Mouse (Mus musculus): ENCODE measurements around the gene Tsg101. TPM values are rescaled to one million over a fixed set of nuclear protein-coding genes. Genes with fewer than 3 reads are reported as not detected.

The Tsg101 gene
- polyA plus RNA-seq, 1 experiment from 2014 or later, result 259 TPM

GRCm38 (mm10) chr7:46857436-46857835 is 62.3 kb downstream of the Tsg101 start:
- no peak for DNase-seq (ENCODE audit: extremely low spot score, low spot score)
- 81% methylated on average over 9 of the region's 9 CpGs for WGBS
- H3K9me3 ChIP-seq, result no peaks in the 10 kb centered on the region
- H3K27ac ChIP-seq, result no peak overlapping the region
- H3K27me3 ChIP-seq (ENCODE audit: poor library complexity, severe bottlenecking), result no peaks in the 10 kb centered on the region
- H3K4me3 ChIP-seq, result no peak overlapping the region
- peaks cover 43% of the 10 kb centered on the region for H3K36me3 ChIP-seq (replicated peaks)
- H3K4me1 ChIP-seq, result no peaks in the 10 kb centered on the region

GRCm38 (mm10) chr7:46855866-46856560 is 63.8 kb downstream of the Tsg101 start:
- Histone ChIP-seq H3K4me3 (no peak overlapping the region), H3K4me1 (no peaks in the 10 kb centered on the region), H3K9me3 (no peaks in the 10 kb centered on the region), H3K36me3 (replicated peaks) (peaks cover 57% of the 10 kb centered on the region), H3K27me3 (ENCODE audit: poor library complexity, severe bottlenecking) (no peaks in the 10 kb centered on the region), H3K27ac (no peak overlapping the region)
- no peak for DNase-seq (ENCODE audit: extremely low spot score, low spot score)
- WGBS, result 75% methylated on average over 7 of the region's 7 CpGs

- Histone ChIP-seq H3K9me3 (no peaks in the 10 kb centered on the region), H3K27ac (no peak overlapping the region), H3K27me3 (ENCODE audit: poor library complexity, severe bottlenecking) (no peaks in the 10 kb centered on the region), H3K4me3 (no peak overlapping the region), H3K36me3 (replicated peaks) (peaks cover 84% of the 10 kb centered on the region), H3K4me1 (peaks cover 11% of the 10 kb centered on the region; the same call in 1 of the 2 replicates)
- DNase-seq (ENCODE audit: extremely low spot score, low spot score), result no peak
- WGBS, result 87% methylated on average over 9 of the region's 9 CpGs
Measured at GRCm38 (mm10) chr7:46853365-46853764, 66.4 kb downstream of the Tsg101 start.

GRCm38 (mm10) chr7:46852666-46853065 is 67.1 kb downstream of the Tsg101 start:
- 91% methylated on average over 1 of the region's 1 CpGs for WGBS
- Histone ChIP-seq H3K27ac (no peak overlapping the region), H3K36me3 (replicated peaks) (peaks cover 91% of the 10 kb centered on the region)

GRCm38 (mm10) chr7:46851026-46851425 is 68.7 kb downstream of the Tsg101 start:
- Histone ChIP-seq H3K36me3 (replicated peaks) (peaks cover 93% of the 10 kb centered on the region), H3K4me1 (peaks cover 28% of the 10 kb centered on the region), H3K27me3 (ENCODE audit: poor library complexity, severe bottlenecking) (no peaks in the 10 kb centered on the region), H3K4me3 (no peak overlapping the region), H3K9me3 (no peaks in the 10 kb centered on the region), H3K27ac (no peak overlapping the region)
- no peak for DNase-seq (ENCODE audit: extremely low spot score, low spot score)
- WGBS, result 77% methylated on average over 7 of the region's 7 CpGs

More at GRCm38 (mm10) chr7:46852666-46853065, 67.1 kb downstream of the Tsg101 start:
- Histone ChIP-seq H3K4me1 (peaks cover 18% of the 10 kb centered on the region), H3K27me3 (ENCODE audit: poor library complexity, severe bottlenecking) (no peaks in the 10 kb centered on the region), H3K9me3 (no peaks in the 10 kb centered on the region), H3K4me3 (no peak overlapping the region)
- DNase-seq (ENCODE audit: extremely low spot score, low spot score), result no peak

- no peaks in the 10 kb centered on the region for H3K9me3 ChIP-seq
- H3K27me3 ChIP-seq (ENCODE audit: poor library complexity, severe bottlenecking), result no peaks in the 10 kb centered on the region
- H3K4me3 ChIP-seq, result no peak overlapping the region
- peaks cover 41% of the 10 kb centered on the region for H3K4me1 ChIP-seq
- no peak for DNase-seq (ENCODE audit: extremely low spot score, low spot score)
- H3K27ac ChIP-seq, result no peak overlapping the region
- WGBS, result 81% methylated on average over 5 of the region's 5 CpGs
- H3K36me3 ChIP-seq (replicated peaks), result peaks cover 76% of the 10 kb centered on the region
Measured at GRCm38 (mm10) chr7:46849287-46849686, 70.5 kb downstream of the Tsg101 start.

- peaks cover 52% of the 10 kb centered on the region for H3K4me1 ChIP-seq
- peak overlapping the region; percentile 99 for H3K27ac ChIP-seq
- H3K4me3 ChIP-seq, result peak overlapping the region; percentile 79
- peak; percentile 78 for DNase-seq (ENCODE audit: extremely low spot score, low spot score)
- 1% methylated on average over 28 of the region's 28 CpGs for WGBS
- peaks cover 16% of the 10 kb centered on the region for H3K27me3 ChIP-seq (ENCODE audit: poor library complexity, severe bottlenecking)
- peaks cover 50% of the 10 kb centered on the region for H3K36me3 ChIP-seq (replicated peaks)
- no peaks in the 10 kb centered on the region for H3K9me3 ChIP-seq
Measured at GRCm38 (mm10) chr7:46846486-46847244, 73.1 kb downstream of the Tsg101 start.

GRCm38 (mm10) chr7:46845978-46846485 is 73.7 kb downstream of the Tsg101 start:
- no peak for DNase-seq (ENCODE audit: extremely low spot score, low spot score)
- peak overlapping the region; percentile 79 for H3K4me3 ChIP-seq
- WGBS, result under 1% methylated on average over 36 of the region's 36 CpGs

GRCm38 (mm10) chr7:46845211-46845977 is 74.4 kb downstream of the Tsg101 start:
- DNase-seq (ENCODE audit: extremely low spot score, low spot score), result peak; percentile 94
- H3K9me3 ChIP-seq, result no peaks in the 10 kb centered on the region
- H3K27me3 ChIP-seq (ENCODE audit: poor library complexity, severe bottlenecking), result peaks cover 29% of the 10 kb centered on the region
- peak overlapping the region; percentile 79 for H3K4me3 ChIP-seq
- peaks cover 58% of the 10 kb centered on the region for H3K4me1 ChIP-seq
- under 1% methylated on average over 51 of the region's 51 CpGs for WGBS
- peak overlapping the region; percentile 99 for H3K27ac ChIP-seq
- H3K36me3 ChIP-seq (replicated peaks), result peaks cover 37% of the 10 kb centered on the region

More at GRCm38 (mm10) chr7:46845978-46846485, 73.7 kb downstream of the Tsg101 start:
- Histone ChIP-seq H3K4me1 (peaks cover 58% of the 10 kb centered on the region), H3K36me3 (replicated peaks) (peaks cover 43% of the 10 kb centered on the region), H3K27ac (peak overlapping the region; percentile 99), H3K27me3 (ENCODE audit: poor library complexity, severe bottlenecking) (peaks cover 22% of the 10 kb centered on the region), H3K9me3 (no peaks in the 10 kb centered on the region)

- 89% methylated on average over 4 of the region's 4 CpGs for WGBS
- no peak for DNase-seq (ENCODE audit: extremely low spot score, low spot score)
- Histone ChIP-seq H3K4me3 (no peak overlapping the region), H3K9me3 (no peaks in the 10 kb centered on the region), H3K27ac (peak overlapping the region; percentile 13; the same call in 1 of the 2 replicates), H3K4me1 (peaks cover 61% of the 10 kb centered on the region), H3K36me3 (replicated peaks) (peaks cover 19% of the 10 kb centered on the region), H3K27me3 (ENCODE audit: poor library complexity, severe bottlenecking) (peaks cover 41% of the 10 kb centered on the region)
Measured at GRCm38 (mm10) chr7:46843576-46843975, 76.2 kb downstream of the Tsg101 start.

- no peaks in the 10 kb centered on the region for H3K9me3 ChIP-seq
- no peak overlapping the region for H3K27ac ChIP-seq
- peaks cover 41% of the 10 kb centered on the region for H3K27me3 ChIP-seq (ENCODE audit: poor library complexity, severe bottlenecking)
- H3K36me3 ChIP-seq (replicated peaks), result peaks cover 6% of the 10 kb centered on the region
- 28% methylated on average over 5 of the region's 5 CpGs for WGBS
- no peak overlapping the region for H3K4me3 ChIP-seq
- DNase-seq (ENCODE audit: extremely low spot score, low spot score), result no peak
- H3K4me1 ChIP-seq, result peaks cover 58% of the 10 kb centered on the region
Measured at GRCm38 (mm10) chr7:46842278-46842677, 77.5 kb downstream of the Tsg101 start.

GRCm38 (mm10) chr7:46840787-46841525 is 78.8 kb downstream of the Tsg101 start, which contains the start of gene Ldha:
Gene Ldha (plus strand): TSS chr7:46841475.
- no peaks in the 10 kb centered on the region for H3K9me3 ChIP-seq
- peaks cover 41% of the 10 kb centered on the region for H3K27me3 ChIP-seq (ENCODE audit: poor library complexity, severe bottlenecking)
- H3K4me1 ChIP-seq, result peaks cover 54% of the 10 kb centered on the region
- WGBS, result 32% methylated on average over 6 of the region's 6 CpGs
- H3K4me3 ChIP-seq, result no peak within 1 kb of the TSS
- DNase-seq (ENCODE audit: extremely low spot score, low spot score), result no peak
- no peaks in the 10 kb centered on the region for H3K36me3 ChIP-seq (replicated peaks)
- no peak within 1 kb of the TSS for H3K27ac ChIP-seq
